Mouse (Mus musculus) spleen, postnatal 14 days (tissue): ENCODE measurements around the gene Gm20683.

Source experiments
- DNase-seq, 2 experiments: peaks; one replicate each; pipeline ENCODE4 v3.0.0; 2021 to 2022; ENCODE audit warnings: low spot score in 2 of 2

The Gm20683 gene

DNA sequence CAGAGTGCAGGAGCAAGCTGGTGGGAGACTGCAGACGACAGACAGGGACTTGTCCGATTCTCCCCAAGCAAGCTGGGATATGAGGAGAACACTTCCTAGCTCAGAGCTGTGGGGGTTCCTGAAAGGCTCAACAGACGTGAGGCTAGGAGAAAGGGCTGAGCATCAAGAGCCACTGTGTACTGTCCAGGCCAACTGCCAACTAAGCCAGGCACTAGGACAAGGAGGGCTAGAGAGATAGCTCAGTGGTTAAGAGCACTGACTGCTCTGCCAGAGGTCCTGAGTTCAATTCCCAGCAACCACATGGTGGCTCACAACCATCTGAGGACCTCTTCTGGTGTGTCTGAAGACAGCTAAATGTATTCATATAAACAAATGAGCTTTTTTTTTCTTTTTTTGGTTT, 946 bp upstream of the Gm20683 start:
- no peak for DNase-seq

DNA sequence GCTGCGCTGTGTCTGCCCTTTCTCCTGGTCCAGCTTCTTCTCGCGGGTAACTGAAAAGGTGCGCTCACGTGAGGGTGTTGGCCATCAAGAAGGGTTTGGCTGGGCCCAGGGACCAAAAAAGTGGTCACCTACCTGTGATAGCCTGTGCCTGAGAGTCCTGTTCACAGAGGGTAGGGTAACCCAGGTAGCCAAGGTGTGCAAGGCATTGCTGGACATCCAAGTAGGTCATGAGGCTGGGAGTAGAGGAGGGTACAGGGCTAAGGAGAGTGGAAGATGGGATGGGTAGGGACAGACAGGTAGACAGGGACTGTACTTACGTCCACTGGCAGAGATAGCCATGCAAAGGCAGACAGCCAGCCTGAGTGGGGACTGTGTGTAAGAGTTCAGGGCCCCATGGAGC, 1.0 kb downstream of the Gm20683 start:
- DNase-seq = no peak

DNA sequence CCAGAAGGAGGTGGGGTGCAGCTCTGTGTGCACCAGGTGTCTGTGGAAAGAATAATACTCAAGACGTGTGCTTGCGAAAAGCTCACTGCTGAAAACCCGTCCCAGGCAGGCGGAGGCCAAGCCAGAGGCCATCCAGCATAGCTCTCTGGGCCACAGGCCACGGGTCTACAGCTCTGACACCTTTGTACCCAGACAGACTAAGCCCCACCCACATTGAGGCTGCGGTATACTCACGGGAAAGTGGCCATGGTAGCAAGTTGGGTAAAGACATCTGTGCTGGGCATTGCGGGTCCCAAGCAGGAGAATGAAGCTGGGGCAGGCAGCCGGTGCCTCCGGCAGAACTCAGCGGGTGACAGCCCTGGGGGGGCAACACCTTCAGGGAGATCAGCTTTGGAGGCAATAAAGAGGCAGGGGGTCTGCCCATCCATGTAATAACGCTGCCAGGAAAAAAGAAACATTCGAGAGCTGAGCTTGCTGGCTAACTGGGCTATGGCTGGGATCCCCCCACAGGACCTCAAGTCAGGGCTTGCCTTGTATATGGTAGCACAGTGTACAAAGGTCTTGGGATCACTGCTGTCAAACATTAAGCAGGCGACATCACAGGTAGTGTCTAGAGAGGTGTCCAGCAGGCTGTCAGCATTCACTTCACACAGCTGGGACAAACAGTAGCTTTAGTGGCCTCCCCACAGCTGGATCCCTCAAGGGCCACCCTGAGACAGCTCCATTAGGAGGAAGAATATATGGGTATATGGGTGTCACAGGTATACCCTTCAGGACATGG, 1.9 kb downstream of the Gm20683 start:
- no peak for DNase-seq

DNA sequence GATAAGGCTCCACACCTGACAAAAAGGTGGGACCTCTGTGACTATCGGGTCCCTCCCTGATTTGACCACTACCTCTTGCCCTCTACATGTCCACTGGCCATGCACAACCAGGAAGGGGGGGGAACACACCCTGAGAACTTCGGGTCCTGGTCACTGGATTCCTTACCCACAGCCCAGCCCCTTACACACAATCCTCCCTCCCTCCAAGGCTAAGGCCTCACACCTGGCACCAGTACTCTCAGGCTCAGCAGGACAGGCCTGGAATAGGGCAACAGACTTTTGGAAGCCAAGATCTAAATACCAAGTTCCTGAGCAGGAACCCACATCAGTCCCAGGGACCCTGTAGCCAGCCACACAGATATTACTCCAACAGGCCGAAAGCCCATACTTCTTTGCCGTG, 2.7 kb downstream of the Gm20683 start:
- DNase-seq = no peak

DNA sequence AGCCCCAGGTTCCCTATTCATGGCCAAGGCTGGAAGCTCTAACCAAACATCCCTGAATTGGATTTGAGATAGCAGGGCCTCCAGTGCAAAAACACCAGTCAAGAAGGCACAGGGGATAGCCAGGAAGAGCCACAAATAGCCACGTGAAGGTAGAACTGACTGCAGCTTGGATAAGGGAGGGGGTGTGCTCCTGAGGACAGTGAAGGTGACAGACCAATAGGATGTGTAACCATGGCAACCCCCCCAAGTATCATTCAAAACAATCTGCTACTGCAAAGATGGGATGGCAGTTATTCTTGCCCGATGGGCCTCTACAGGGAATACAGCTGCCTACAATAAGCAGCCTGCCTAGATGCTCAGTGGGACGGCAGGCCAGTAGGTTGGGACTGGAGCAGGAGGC, 4.0 kb downstream of the Gm20683 start:
- no peak for DNase-seq

DNA sequence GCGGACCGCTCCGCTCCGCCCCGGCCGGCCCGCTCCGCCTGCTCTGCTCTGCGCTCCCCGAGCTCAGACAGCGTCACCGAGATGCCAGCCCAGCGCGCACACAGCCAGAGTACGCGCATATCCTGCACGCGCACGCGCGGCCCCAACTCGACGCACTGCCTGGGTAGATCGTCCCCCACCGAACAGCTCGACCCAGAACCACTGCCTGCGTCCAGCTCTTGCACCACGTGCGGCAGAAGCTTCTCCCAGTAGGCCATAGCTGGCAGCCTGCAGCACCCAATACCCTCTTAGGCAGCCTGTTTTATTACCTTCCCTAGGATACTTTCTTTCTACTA, 4.5 kb downstream of the Gm20683 start, which contains the start of gene Rhbdl1:
TSS of gene Rhbdl1 (minus strand) at position 220 of the 335 bp plus-strand sequence.
- no peak for DNase-seq

DNA sequence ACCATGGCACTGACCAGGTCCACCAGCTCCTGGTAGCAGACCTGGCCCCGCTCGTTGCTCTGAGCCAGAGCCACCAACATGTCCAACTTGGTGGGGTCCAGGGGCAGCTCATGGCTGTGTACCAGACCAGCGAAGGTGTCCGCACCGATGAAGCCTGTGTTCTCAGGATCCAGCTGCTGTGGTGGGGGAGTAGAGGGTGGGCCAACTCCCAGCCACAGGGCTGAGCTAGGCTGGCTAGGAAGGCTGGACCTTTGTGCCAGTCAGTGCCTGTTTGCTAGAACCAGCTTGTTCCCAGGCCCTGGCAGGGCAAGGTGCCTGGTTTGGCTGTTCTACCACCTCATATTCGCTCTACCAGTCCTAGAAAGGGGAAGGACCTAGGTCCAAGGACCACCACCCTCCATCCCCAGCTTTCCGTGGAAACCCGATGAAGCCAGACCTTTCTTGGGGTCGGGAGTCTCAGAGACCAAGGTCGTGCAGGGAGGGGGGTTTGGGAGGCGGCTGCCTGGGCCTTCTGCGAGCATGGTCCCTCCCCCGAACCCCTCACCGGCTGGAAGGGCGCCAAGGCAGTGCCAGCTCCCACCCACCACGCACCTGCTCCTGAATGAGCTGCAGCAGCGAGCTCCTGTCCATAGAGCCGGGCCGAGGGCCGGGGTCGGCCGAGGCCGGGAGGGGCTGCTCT, 5.0 kb downstream of the Gm20683 start:
- DNase-seq = no peak

DNA sequence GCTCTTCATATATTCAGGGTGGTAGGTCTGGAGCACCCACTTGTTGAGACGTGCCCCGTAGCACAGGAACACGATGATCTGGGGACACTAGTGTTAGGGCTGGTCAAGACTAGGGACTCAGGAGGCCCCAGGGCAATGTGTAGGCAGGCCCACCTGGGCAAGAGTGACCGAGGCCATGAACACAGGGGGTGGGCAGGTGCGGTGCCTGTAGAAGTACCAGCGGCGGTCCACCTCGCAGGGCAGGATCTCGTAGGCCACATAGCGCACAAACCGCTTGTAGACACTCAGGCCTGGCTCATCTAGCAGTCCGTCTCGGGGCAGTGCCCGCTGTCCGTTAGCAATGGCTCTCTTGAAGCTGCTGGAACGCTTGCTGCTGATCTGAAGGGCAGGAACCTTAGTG, 5.7 kb downstream of the Gm20683 start:
- DNase-seq = no peak

DNA sequence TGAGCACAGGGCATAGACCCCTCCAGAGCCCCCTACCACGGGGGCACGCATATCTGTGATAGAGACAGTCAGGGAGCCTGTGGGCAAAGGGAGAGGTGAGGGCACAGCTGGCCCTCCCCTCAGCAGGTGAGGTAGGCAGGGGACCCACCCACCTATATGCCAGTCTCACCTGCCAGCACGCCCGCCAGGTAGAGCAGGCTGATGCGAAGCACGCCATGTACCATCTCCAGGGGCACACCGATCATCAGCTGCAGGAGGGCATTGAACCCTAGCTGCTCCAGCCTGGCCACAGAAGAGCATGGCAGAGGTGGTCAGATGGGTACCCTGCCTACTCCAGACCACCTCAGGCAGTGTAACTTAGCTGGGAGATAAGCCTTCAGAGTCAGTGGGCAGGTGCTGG, 6.3 kb downstream of the Gm20683 start:
- no peak for DNase-seq

DNA sequence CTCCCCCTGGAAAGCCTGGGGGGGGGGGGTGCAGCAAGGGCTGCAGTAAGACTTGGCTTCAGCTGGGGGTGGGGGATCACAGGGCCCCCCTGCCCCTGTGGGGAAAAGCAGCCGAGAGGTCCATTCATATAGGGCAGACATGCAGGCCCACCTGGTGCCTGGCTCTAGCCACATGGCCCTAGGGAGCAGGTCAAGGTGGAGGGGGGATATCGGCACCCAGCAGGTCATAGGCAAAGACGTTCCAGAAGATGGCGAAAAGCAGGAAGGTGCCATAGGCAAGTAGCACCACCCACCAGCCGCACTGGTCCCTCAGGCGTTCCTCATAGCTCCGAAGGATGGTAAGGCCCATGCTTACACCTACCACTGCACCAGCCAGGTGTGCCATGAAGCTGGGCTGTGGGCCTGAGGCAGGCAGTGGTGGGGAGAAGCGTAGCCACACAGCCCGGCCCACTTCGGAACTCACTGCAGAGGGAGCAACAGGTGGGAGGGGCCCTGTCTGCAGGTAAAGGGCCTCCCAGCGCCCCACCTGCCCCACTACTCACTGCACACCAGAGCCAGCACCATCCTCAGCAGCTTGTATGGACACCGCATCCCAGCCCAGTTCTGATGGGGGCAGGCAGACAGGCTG, 6.9 kb downstream of the Gm20683 start:
- DNase-seq = no peak

DNA sequence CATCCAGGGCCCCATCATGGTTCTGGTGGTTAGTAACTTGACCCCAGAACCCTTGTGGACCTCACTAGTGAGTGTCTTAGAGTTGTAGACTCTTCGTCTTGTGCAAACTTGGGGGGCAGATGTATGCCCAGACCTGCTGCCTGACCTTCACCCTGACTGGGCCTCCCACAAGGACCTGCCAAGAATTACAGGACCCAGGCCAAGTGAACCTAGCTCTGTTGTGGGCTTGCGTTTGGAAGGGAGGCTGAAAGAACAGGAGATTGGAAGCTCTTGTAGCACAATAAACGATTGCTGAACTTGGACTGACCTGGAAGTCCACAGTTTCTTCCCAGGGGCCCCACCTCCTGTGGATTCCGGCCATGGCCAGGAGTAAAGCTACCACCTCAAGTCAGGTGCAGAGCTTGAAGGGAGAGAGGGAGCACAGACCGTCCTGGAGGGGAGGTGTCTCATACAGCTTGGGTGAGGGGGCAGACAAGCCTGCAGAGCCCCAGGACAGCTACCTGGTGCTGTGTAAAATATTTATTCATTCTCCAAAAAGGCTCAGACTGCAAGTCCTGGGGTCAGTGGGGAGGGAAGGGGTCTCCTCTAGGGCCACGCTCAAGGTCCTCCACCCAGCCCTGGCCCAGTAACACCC, 7.5 kb downstream of the Gm20683 start:
- DNase-seq = no peak

DNA sequence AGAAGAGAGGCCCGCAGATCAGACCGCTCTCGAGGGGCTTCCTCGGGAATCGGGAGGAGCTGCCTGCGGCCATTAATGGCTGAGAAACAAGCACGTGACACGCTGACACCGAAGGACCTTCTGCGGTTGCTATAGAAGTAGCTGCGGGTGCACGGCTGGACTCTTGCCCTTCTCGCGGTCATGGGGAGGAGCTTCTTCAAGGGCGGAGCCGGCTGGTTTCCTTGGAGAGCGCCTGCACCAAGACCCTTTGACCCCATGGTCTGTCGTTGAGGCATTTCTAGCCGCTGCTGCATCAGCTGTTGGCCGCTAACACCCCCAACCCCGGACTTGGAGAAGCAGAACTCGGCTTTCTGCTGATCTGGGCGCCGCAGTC, 8.3 kb downstream of the Gm20683 start, which contains the start of gene Stub1:
TSS of gene Stub1 (minus strand) at position 114 of the 373 bp plus-strand sequence.
- peak; percentile 57 to 60 for DNase-seq

DNA sequence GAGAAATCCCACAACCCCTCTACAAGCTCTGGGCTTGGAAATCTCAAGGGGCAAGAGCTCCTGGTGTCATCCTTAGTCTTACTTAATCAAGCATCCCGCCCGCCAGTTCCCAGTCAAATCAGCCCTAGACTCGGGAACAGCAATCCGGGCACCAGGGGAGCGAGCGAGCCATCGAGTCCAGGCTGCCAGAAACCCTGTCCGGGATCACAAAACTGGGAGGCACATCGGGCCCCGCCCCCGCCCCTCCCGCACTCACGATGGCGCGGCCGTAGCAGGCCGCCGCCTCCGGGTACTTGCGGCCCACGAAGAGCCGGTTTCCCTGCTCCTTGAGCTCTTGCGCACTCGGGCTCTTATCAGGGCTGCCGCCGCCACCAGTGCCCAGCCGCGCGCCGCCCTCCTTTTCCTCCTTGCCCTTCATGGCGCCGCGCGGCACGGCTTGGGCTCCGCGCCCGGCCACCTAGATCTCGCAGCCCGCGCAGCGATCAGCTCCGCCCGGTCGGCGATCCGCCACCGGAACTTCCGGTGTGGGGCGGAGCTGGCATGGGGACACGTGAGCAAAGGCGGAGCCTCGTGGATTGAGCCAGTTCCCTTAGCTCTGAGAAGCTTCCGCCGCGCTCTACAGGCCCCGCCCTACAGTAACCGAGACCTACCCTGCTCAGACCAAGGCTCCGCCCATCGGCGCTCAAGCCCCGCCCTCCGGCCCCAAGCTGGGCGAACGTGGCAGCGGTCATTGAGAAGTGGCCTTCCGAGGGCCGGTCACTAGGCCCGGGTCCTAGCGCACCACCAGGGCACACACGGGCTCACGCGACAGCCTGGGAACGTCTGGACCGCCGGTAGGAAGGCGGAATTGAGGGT, 8.9 kb downstream of the Gm20683 start:
- DNase-seq = peak; percentile 98

DNA sequence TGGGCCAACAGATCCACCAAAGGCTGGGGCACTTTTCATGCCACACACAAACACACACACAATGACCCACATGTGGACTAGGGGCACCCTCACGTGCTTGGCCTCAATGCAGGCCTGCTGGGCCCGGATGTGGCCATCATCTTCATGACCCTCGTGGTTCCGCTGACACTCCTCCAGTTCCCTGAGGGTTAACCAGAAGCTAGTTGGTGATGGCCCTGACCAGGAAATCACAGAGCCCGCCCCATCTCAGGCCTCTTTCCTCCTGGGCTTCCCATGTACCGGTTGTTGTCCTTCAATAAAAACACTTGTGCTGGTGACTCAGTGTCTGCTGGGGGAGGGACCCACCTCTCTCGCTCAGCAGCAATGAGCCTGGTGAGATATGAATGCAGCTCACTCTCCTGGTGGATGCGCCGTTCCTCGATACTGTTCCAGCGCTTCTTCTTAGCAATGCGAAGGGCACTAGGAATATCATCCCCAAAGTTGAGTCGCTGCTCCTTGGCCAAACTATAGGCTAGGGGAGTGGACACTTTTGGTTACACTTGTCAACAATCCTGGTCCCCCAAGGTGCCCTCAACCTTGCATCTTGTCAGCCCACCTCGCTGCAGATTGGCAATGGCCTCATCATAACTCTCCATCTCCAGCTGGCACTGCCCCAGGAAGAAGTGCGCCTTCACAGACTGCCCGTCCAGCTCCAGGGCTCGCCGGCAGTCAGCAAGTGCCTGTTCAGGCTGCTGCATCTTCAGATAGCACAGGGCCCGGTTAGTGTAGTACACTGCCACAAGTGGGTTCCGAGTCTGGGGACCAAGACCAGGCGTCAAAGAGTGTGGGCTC, 9.9 kb downstream of the Gm20683 start:
- no peak for DNase-seq

DNA sequence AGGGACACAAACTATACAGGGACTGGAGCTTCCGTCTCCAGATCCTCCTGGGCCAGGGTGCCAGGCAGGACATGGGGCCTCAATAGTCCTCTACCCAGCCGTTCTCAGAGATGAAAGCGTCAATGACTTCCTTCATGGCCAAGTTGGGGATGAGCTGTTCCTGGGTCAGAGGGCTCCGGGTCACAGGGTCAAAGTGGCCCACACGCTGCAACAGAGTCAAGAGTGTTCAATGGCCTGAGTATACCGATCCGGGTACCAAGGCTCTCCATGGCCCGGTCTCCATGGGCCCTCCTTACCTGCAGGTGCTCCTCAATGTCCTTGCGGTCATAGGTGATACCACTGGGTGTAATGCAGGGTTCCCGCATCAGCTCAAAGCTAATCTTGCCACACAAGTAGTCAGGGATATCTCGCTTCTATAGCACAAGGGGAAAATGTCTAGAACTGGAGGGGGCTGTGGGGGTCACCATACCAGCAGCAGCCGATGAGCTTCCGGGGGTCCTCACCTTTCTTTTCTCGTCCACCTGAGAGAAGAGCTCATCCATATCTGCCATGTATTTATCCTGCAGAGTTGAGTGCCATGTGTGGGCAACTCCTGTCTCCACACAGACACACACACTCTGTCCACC, 10.6 kb downstream of the Gm20683 start:
- DNase-seq = no peak

DNA sequence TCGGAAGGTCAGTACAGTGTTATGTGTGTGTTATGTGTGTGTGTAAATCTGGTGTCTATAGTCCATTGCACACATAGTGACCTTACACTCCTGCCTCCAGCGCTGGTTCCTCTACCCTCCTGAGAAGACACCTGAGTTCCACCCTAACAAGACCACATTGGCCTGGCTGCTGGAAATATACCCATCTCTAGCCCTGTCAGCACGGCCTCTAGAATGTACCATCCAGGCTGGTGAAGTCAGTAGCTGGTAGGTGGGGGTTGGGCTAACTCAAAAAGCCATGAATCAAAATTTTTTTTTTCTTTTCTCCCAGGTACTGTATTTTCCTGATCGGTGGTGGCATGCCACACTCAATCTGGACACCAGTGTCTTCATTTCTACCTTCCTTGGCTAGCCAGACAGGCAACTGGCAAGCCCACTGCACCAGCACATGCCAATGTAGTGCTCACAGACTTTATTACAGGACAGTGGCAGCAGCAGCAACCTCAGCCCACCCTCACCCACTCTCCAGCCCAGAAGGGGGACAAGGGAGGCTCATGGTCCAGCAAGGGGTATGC, 11.3 kb downstream of the Gm20683 start:
- no peak for DNase-seq

DNA sequence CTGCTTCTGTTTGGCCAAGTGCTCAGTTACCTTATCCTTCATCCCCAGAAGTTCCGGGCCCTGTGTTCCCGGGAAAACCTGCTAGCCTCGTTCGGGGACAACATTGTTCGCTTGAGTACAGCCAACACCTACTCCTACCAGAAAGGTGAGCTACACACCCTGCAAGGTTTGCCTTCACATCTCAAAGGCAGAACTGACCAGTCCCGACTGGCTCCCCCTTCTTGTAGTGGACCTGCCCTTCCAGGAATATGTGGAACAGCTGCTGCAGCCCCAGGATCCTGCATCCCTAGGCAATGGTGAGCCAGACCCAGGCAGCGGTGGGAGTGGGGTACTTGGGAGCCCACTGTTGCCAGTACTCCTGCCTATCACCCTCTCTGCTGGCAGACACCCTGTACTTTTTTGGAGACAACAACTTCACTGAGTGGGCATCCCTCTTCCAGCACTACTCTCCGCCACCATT, 12.0 kb downstream of the Gm20683 start:
- DNase-seq = no peak

DNA sequence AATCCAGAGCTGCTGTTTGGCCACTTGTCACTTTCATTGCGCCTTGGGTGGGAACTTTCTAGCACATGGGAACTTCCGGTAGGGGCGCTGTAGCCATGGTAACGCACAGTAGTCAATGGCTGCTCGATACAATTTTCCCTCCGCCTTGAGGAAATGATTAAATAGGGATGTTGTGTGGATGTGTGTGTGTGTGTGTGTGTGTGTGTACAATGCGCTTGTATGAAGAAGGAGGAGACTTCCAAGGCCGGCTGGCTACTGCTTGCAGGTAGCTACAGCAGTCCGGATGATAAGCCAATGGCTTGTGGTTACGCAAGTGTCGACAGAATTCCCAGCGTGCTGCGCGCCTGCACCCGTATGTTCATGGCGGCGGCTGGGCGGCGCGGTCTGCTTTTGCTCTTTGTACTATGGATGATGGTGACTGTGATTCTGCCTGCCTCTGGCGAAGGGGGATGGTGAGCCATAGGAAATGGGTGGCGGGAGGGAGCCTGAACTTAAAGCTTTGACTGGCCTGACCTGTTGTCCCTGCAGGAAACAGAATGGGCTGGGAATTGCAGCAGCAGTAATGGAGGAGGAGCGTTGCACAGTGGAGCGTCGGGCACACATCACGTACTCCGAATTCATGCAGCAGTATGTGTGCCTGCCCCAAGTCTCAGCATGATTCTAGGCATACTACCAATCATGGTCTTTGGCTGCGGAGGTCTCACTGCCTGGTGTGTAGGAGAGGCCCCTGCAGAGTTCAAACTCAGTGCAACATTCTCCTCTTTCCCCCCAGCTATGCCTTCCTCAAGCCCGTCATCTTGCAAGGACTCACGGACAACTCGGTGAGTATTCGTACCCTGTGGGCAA, 12.6 kb downstream of the Gm20683 start, which contains the start of gene Jmjd8:
TSS of gene Jmjd8 (plus strand) at position 156 of the 846 bp plus-strand sequence.
- peak; percentile 48 to 61 for DNase-seq

DNA sequence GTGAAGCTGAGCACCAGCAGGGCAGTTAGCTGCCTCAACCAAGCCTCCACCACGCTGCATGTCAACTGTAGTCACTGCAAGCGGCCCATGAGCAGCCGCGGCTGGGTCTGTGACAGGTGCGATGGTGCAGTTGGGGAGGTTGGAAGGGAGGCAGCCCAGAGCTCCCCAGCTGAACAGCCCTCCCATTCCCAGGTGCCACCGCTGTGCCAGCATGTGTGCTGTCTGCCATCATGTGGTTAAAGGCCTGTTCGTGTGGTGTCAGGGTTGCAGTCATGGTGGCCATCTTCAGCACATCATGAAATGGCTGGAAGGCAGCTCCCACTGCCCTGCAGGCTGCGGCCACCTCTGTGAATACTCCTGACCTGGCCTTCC, 13.4 kb downstream of the Gm20683 start:
- no peak for DNase-seq
